8 mouse cellular contexts compared by ENCODE assay signal in genomic region chr14:55603633-55604576, GRCm38 (mm10). TPM values are rescaled to one million over a fixed set of nuclear protein-coding genes. Genes with fewer than 3 reads are reported as not detected.
DNase-seq lines count a peak whose midpoint lies in the region; ATAC-seq lines count a peak whose summit lies in the region.

No protein-coding gene starts in this region.

- WGBS in intestine, embryonic 14.5 days, result 12% methylated on average over 19 of the region's 19 CpGs

- peak overlapping the region; percentile 25 for H3K27ac ChIP-seq in intestine, embryonic 14.5 days (ENCODE audit: low read depth)

- peak overlapping the region; percentile 41 for H3K4me2 ChIP-seq in intestine, embryonic 14.5 days (ENCODE audit: low read length)

- intact Hi-C loops in left cerebral cortex, postnatal 14 days (cut with DNase I), result no loop called here

- peak overlapping the region; percentile 15 for H3K4me3 ChIP-seq in intestine, embryonic 14.5 days (ENCODE audit: low read depth, low read length)

- ATAC-seq in intestine, embryonic 14.5 days (replicated peaks; ENCODE audit: low FRiP score, low TSS enrichment, low read depth), result peak; percentile 90

- H3K9ac ChIP-seq in intestine, embryonic 14.5 days (ENCODE audit: low read length), result peak overlapping the region; percentile 4

- H3K36me3 ChIP-seq in intestine, embryonic 14.5 days (ENCODE audit: control insufficient read depth, insufficient read depth, low read length), result peaks cover 75% of the 10 kb centered on the region

- H3K27me3 ChIP-seq in intestine, embryonic 14.5 days (replicated peaks; ENCODE audit: control insufficient read depth, insufficient read depth, low read length), result no peaks in the 10 kb centered on the region

- no peaks in the 10 kb centered on the region; the same call in 1 of the 2 replicates for H3K4me1 ChIP-seq in intestine, embryonic 14.5 days (replicated peaks; ENCODE audit: control insufficient read depth, insufficient read depth, low read length)

- H3K9me3 ChIP-seq in intestine, embryonic 14.5 days (ENCODE audit: control insufficient read depth, low read length), result no peaks in the 10 kb centered on the region

- DNase-seq in adrenal gland, adult 18-20 months (ENCODE audit: low spot score in 2 of 2), result peak; percentile 86
- DNase-seq in embryo, embryonic 11 days, result peak; percentile 87
- DNase-seq in gastrocnemius, postnatal 25 days, result peak; percentile 87
- DNase-seq in intestine, embryonic 14.5 days (ENCODE audit: low spot score), result peak; percentile 92
- peak; percentile 87 to 92 for DNase-seq in left cerebral cortex, postnatal 14 days (ENCODE audit: low spot score in 2 of 2)
- DNase-seq in mesoderm, embryonic 11.5 days (ENCODE audit: low read depth, low spot score), result peak; percentile 86
- peak; percentile 81 to 86 for DNase-seq in right cerebral cortex, postnatal 36 days (ENCODE audit: low spot score in 2 of 2)
- peak; percentile 96 for DNase-seq in yolk sac, embryonic 10.5 days (ENCODE audit: low spot score)

RNA-seq across cellular contexts. Expression of gene Irf9, which starts 0.5 kb away (rescaled TPM):
- total RNA-seq in adrenal gland, adult 18-20 months (2021), result 10 to 100 TPM; 20.0 to 26.2 TPM
- total RNA-seq in gastrocnemius, postnatal 25 days (2021), result 1 to 10 TPM; 4.1 to 5.4 TPM
- polyA plus RNA-seq in intestine, embryonic 14.5 days (2014; fragmentation: Nextera tagmentation; extraction: Ambion mirVana), result 8.9 and 9.1 TPM in 2 replicates
- 1 to 10 TPM; 8.0 to 8.4 TPM for total RNA-seq in left cerebral cortex, postnatal 14 days (2021)

RNA-seq across cellular contexts. Expression of gene Rnf31, which starts 12.4 kb away (rescaled TPM):
- 10 to 100 TPM; 28.1 to 36.0 TPM for total RNA-seq in adrenal gland, adult 18-20 months (2021)
- 10 to 100 TPM; 11.1 to 20.7 TPM for total RNA-seq in gastrocnemius, postnatal 25 days (2021)
- 15.9 and 20.1 TPM in 2 replicates for polyA plus RNA-seq in intestine, embryonic 14.5 days (2014; fragmentation: Nextera tagmentation; extraction: Ambion mirVana)
- total RNA-seq in left cerebral cortex, postnatal 14 days (2021), result 10 to 100 TPM; 26.0 to 29.5 TPM

RNA-seq across cellular contexts. Expression of gene Psme2, which starts 13.0 kb away (rescaled TPM):
- total RNA-seq in adrenal gland, adult 18-20 months (2021), result 100 to 1,000 TPM; 400 to 422 TPM
- total RNA-seq in gastrocnemius, postnatal 25 days (2021), result 10 to 100 TPM; 42.9 to 58.4 TPM
- 331 and 332 TPM in 2 replicates for polyA plus RNA-seq in intestine, embryonic 14.5 days (2014; fragmentation: Nextera tagmentation; extraction: Ambion mirVana)
- total RNA-seq in left cerebral cortex, postnatal 14 days (2021), result 10 to 100 TPM; 48.1 to 49.0 TPM

RNA-seq across cellular contexts. Expression of gene Rec8, which starts 13.9 kb away (rescaled TPM):
- total RNA-seq in adrenal gland, adult 18-20 months (2021), result 1 to 10 TPM; 3.5 to 7.4 TPM
- under 1 TPM in 1 of 2 experiments, not detected in 1; 0.54 TPM for total RNA-seq in gastrocnemius, postnatal 25 days (2021)
- 6.2 and 8.1 TPM in 2 replicates for polyA plus RNA-seq in intestine, embryonic 14.5 days (2014; fragmentation: Nextera tagmentation; extraction: Ambion mirVana)
- 1 to 10 TPM; 2.1 to 3.4 TPM for total RNA-seq in left cerebral cortex, postnatal 14 days (2021)

RNA-seq across cellular contexts. Expression of gene Emc9, which starts 18.8 kb away (rescaled TPM):
- total RNA-seq in adrenal gland, adult 18-20 months (2021), result 10 to 100 TPM; 27.5 to 45.7 TPM
- total RNA-seq in gastrocnemius, postnatal 25 days (2021), result 10 to 100 TPM; 33.4 to 34.1 TPM
- polyA plus RNA-seq in intestine, embryonic 14.5 days (2014; fragmentation: Nextera tagmentation; extraction: Ambion mirVana), result 6.3 and 7.0 TPM in 2 replicates
- 10 to 100 TPM; 38.7 to 45.5 TPM for total RNA-seq in left cerebral cortex, postnatal 14 days (2021)

Comparison
In these comparisons a context has a peak if more than half of its experiments do, and no peak if none do; other contexts are left out.
1. Peak in every context shown above with its lines: DNase-seq, ATAC-seq, H3K4me3 ChIP-seq and H3K27ac ChIP-seq.
2. RNA of gene Psme2, which starts 13.0 kb away (total RNA-seq): 400 to 422 TPM in adrenal gland, adult 18-20 months; 42.9 to 58.4 TPM in gastrocnemius, postnatal 25 days and 48.1 to 49.0 TPM in left cerebral cortex, postnatal 14 days; every median in the first group is over 4 times any median in the second.